Mouse (Mus musculus) granulocyte monocyte progenitor cell, adult 5-6 weeks (primary cell): ENCODE data around the gene Tenm4. TPM values are rescaled to one million over a fixed set of nuclear protein-coding genes. Genes with fewer than 3 reads are reported as not detected.
A peak's percentile ranks its signal among the peaks of the same experiment; 100 is the strongest.

ENCODE experiments used
- ATAC-seq: replicated peaks from 2 replicates; pipeline ENCODE4 v1.8.0; 2016; ENCODE audit warnings: mild to moderate bottlenecking, moderate TSS enrichment, inconsistent platforms; ENCODE audit not compliant: poor library complexity, severe bottlenecking
- total RNA-seq, 2 experiments: library from RNA; stranded (forward) in 1 of 2; stranded (reverse) in 1 of 2; fragments of 200-712, 200-1000 nt in 1 of 2; fragments of >200 nt in 1 of 2; fragmentation: Nextera tagmentation in 1 of 2; gene quantifications; 2 replicates each; pipeline ENCODE4 v1.2.3; 2014 to 2017

Tenm4 gene
- total RNA-seq (2014; fragmentation: Nextera tagmentation) (not detected in 2 replicates), total RNA-seq (2017) (not detected in 2 replicates)

DNA sequence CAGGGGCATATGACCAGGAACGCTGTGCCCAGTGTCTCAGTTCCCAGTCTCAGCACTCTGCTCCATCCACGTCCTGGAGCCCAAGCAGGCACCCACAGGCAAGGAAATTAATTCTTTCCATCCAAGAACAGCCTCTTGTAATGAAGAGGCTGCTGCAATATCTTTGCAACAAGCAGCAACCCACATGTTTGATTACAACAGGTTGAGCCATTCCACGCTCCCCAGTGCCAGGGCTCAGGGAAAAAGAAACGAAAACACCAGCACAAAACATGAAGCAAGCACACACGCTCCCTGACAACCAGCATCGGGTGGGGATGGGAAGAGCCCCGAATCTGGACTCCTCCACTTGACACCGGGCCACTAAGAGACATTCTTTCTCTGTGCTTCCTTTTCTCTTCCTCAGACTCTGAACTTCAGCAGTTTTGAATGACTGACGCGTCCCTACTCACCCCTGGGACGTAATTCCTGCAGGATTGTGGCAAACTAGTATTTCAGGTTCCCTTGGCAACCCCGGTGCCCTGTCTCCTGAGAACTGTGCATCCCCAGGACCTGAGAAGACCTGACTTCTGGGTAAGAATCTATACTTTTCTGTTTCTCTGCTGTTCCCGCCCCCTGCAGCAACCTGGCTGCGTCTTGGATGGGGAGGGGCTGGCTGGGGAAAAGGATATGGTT lies at the start of gene Tenm4:
Tenm4 (plus strand) TSS at position 323 of the 672 bp plus-strand sequence.
- no peak for ATAC-seq

- no peak for ATAC-seq
Measured at GRCm38 (mm10) chr7:96130763-96131162, 40.3 kb upstream of the Tenm4 start.

DNA sequence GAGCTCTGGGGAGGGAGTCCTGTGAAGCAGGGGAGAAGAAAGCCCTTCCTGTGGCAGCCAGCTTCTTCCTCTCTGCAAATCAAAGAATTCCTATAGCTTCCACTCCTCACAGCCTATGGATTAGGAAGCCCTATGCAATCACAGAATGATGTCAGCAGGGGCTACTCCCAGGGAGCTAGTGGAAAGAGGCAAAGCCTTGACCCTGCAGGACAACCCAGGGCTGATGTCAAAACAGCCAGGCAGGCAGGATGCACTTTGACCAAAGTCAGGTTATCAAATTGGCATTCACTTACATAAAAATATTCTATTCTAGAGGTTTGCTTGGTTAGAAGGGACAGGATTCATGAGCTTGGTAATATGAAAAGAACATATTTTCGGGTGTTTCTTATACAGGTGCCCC lies 39.9 kb upstream of the Tenm4 start:
- no peak for ATAC-seq

DNA sequence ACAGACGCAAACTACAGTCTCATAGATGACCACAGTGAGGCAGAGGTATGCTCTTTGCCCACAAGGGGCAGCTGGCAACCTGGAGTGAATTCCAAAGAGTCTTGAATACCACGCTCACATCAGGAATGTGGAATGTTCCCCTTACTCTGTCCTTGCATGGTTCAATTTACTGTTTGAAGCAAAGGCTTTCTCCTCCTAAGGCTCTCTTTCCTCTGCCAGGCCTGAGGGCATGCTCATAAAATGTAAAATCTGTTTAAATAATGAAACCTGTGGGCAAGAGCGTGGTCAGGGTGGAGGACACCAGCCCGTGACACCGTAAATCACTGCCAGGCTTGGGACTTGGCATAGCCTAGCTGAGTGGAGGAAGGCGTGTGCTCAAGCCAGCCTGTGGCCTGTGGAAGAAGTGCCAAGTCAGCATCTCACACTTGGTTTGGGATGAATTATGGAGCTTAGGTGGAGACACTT lies 34.5 kb upstream of the Tenm4 start:
- ATAC-seq = no peak

DNA sequence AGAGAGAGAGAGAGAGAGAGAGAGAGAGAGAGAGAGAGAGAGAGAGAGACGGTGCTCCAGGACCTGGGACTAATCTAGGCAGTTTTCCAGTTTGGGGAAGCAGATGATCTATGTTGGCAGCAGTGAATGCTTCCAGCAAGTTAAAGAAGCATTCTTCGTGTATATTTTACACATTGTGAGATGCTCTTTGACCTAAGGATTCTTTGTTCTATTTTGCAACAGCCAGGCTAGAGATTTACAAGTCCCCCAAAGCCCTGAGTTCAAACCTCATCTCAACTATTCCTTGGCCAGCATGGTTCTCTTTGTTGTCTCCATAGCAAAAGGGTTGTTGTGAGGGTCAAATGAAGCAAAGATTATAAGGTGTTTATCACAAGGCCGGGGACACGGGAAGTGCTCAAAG lies 29.2 kb upstream of the Tenm4 start:
- no peak for ATAC-seq

- ATAC-seq = no peak
Measured at GRCm38 (mm10) chr7:96142973-96143596, 28.0 kb upstream of the Tenm4 start.

- ATAC-seq = no peak
Measured at GRCm38 (mm10) chr7:96147436-96147835, 23.6 kb upstream of the Tenm4 start.

GRCm38 (mm10) chr7:96148191-96148590 lies 22.9 kb upstream of the Tenm4 start:
- no peak for ATAC-seq

DNA sequence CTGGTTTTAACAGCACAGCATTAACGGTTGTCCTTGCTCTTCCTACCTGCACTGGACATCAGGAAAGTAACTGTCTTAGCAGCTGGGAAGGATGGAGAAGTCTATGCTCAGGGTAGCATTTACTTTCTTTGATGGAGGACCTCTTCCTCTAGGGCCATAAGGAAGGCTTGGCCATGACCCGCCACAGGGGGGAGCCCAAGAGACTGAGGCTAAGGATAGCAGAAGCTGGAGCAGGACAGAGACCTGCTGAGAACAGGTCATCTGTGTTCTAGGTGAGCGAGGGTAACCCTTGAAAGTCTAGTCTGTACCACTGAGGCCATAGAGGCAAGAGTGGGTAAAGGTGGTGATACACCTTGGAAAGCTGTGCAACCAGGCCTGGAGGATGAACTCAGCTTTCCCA lies 19.8 kb upstream of the Tenm4 start:
- peak; percentile 84 for ATAC-seq

DNA sequence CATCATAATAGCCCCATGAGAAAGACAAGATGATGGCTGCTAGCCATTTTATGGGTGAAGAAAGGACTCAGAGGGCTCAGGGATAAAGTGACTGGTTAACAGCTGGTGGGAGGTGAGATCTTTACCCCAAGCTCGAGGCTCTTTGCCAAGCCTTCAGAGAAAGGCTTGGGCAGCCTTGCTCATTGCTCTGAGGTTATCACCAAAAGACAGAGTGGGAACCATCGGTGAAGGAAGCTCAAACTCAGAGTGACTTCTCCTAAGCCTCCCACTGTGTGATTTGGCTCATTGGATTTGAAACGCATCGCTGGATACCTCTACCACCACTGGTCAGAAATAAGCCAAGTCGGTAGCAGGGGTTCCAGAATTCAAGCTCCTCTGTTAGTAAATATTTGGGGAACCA lies 19.1 kb upstream of the Tenm4 start:
- ATAC-seq = no peak

DNA sequence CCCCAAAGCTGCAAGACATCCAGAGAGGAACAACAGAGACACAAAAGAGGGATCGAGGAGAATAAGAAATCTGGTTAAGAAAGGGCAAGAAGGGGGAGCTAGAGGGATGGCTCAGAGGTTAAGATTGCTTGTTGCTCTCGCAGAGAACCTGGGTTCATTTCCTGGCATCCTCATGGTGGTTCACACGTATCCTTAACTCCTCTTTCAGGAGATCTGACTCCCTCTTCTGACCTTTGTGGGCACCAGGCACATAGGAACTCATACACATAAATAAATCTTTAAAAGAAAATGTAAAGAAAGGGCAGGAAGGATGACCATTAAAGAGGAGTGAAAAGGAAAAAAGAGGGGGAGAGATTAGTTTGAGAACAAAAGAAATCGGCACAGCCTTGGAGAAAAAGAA lies 18.6 kb upstream of the Tenm4 start:
- no peak for ATAC-seq

- ATAC-seq = peak; percentile 89
Measured at GRCm38 (mm10) chr7:96152924-96153359, 18.1 kb upstream of the Tenm4 start.

GRCm38 (mm10) chr7:96154025-96154424 lies 17.0 kb upstream of the Tenm4 start:
- ATAC-seq = no peak

GRCm38 (mm10) chr7:96156481-96157255 lies 14.4 kb upstream of the Tenm4 start:
- ATAC-seq = no peak

DNA sequence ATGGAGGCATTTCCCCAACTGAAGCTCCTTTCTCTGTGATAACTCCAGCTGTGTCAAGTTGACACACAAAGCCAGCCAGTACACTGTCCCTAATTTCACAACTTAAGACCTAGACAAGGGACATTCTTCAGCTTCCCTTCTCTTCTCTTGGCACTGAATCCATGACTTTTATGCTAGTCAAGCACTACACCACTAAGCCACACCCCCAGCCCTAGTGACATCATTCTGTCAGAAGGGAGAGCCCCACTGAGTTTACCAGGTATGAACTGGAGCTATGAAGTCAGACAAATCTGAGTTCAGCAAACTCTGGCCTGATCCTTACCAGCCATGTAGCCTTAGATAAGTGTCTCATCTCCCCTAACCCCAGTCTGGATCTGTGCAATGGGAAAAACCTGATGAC lies 6.9 kb upstream of the Tenm4 start:
- ATAC-seq = no peak

DNA sequence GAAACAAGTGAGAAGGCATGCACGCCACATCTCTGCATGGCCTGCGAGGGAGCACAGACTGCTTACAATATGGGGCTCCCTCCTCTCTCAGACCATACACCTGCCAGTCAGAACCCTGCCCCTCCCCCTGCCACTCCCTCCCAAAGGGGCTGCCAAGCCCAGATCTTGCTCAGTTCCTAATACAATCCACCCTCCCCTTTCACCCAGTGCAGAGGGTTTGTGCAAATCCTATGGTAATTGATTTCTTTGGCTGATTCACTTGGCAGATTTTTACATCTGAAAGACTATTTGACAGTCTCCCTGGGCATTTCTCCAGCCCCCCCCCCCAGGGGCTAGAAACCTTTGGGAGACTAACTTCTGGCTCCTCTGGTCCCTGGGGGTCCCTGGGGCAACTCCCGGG lies 2.1 kb upstream of the Tenm4 start:
- ATAC-seq = no peak

DNA sequence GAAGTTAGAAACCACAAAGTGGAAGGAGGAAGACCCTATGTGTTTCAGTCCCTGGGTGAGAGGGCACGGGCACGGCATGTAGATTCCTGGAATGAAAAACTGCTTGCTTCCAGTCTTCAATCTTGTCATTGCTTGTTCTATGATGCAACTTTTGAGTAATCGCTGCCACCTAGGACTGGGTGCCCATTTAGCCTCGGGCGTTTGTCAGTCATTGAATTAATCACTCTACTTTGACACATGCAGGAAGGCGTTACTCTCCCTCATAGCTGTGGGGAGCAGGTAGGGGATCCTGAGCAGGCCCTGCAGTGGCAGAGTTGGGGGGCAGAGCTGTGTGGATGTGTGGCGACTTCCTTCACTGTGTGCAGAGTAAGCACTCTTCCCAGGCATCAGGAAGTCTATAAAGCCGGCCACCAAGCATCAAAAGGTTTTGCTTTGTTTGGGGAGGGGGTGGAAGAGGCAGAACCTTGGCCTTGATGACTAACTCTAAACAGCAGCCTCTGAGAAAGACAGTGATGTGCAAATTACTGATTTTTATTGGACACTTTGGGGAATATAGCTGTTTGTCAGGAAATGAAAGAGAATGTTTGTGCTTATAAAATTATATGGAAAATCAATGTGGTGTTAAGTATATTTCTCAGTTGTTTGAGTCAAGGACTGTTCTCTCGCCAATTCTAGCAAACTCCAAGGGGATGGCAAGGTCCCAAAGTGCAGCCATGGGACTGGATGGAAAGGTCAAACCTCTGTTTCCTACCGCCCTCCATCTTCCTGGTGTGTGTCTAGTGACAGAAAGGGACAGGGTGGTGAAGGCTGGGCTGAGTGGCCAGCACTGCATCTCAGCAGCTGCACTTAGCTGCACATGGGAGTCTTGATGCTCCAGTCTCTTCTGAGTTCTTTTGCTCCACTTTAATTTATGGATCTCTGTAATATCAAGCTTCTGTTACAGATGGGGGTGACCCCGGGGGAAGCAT lies 834 bp downstream of the Tenm4 start:
- no peak for ATAC-seq

- no peak for ATAC-seq
Measured at GRCm38 (mm10) chr7:96176781-96177180, 5.7 kb downstream of the Tenm4 start.

DNA sequence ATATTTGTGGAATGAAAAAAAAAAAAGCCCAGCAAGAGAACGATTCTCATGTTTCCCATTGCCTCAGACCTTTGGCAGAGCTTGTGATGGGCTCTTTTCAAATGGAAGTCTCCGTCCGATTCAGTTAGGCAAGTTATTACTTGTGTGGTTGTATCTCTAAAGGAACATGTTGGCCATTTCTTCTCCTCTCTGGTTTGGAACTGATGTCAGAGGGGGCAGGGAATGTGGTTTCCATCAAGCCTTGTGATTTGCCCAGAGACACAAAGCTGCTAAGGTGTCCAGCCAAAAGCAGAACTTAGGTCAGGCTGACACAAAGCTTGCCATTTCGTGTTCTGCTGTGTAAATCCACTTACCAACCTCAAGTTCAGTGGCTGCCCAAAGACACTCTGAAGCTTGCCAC lies 10.7 kb downstream of the Tenm4 start:
- ATAC-seq = no peak

- no peak for ATAC-seq
Measured at GRCm38 (mm10) chr7:96183195-96183594, 12.1 kb downstream of the Tenm4 start.
